Mouse (Mus musculus) hindbrain, embryonic 12.5 days (tissue): ENCODE data around the gene Ahcy. TPM values are rescaled to one million over a fixed set of nuclear protein-coding genes. Genes with fewer than 3 reads are reported as not detected.
"Not testable (repeated sequence)": the region's sequence is repeated elsewhere in the genome, so short reads cannot be mapped to it uniquely, and the experiment has no call there.

Source experiments
- ATAC-seq: fragments of 200-750 bp; cut with Nextera tagmentation; 2 replicates; pipeline ENCODE4 v1.8.0; 2017; ENCODE audit warnings: moderate TSS enrichment; ENCODE audit not compliant: low FRiP score
- H3K27ac ChIP-seq: fragments of 300-500 bp; sonication (generic); 2 replicates; pipeline ENCODE4 v1.5.1; 2016; ENCODE audit warnings: mild to moderate bottlenecking
- H3K27me3 ChIP-seq: fragments of 300-500 bp; sonication (generic); 2 replicates; pipeline ENCODE4 v1.6.1; 2016; ENCODE audit warnings: mild to moderate bottlenecking
- H3K36me3 ChIP-seq: fragments of 300-500 bp; sonication (generic); 2 replicates; pipeline ENCODE4 v1.6.1; 2016; ENCODE audit warnings: mild to moderate bottlenecking
- H3K4me1 ChIP-seq: fragments of 300-500 bp; sonication (generic); 2 replicates; pipeline ENCODE4 v1.6.1; 2016
- H3K4me2 ChIP-seq: fragments of 300-500 bp; sonication (generic); replicated peaks from 2 replicates; pipeline ENCODE4 v1.6.1; 2016; ENCODE audit warnings: mild to moderate bottlenecking
- H3K4me3 ChIP-seq: fragments of 300-500 bp; sonication (generic); 2 replicates; pipeline ENCODE4 v1.5.1; 2016; ENCODE audit warnings: mild to moderate bottlenecking
- H3K9ac ChIP-seq: fragments of 300-500 bp; sonication (generic); 2 replicates; pipeline ENCODE4 v1.6.1; 2016; ENCODE audit warnings: mild to moderate bottlenecking, moderate library complexity
- H3K9me3 ChIP-seq: fragments of 300-500 bp; sonication (generic); replicated peaks from 2 replicates; pipeline ENCODE4 v1.6.1; 2016; ENCODE audit warnings: mild to moderate bottlenecking
- WGBS: fragments of 180-500 bp; shearing (Covaris S2); methylation state at CpG from one replicate; pipeline ENCODE4 v1.1.7; 2016; 5-methylcytosine and 5-hydroxymethylcytosine counted together
- polyA plus RNA-seq: library from polyadenylated mRNA; unstranded; fragments of >200 nt; fragmentation: Nextera tagmentation; extraction: Ambion mirVana; gene quantifications from 2 replicates; pipeline ENCODE4 v1.2.1, GENCODE M21; 2016

Ahcy gene
- polyA plus RNA-seq, 1 experiment from 2014 or later = 48.8 TPM

GRCm38 (mm10) chr2:155046803-155047202 lies 27.5 kb downstream of the Ahcy start:
- no peak for ATAC-seq
- Histone ChIP-seq H3K9me3 (no peaks in the 10 kb centered on the region), H3K4me2 (no peak overlapping the region), H3K4me1 (peaks cover 5% of the 10 kb centered on the region), H3K4me3 (no peak overlapping the region), H3K27me3 (no peaks in the 10 kb centered on the region), H3K9ac (no peak overlapping the region), H3K27ac (no peak overlapping the region), H3K36me3 (no peaks in the 10 kb centered on the region)
- WGBS = 90% methylated on average over 2 of the region's 2 CpGs

GRCm38 (mm10) chr2:155045075-155045474 lies 29.2 kb downstream of the Ahcy start:
- Histone ChIP-seq H3K9ac (no peak overlapping the region), H3K4me1 (peaks cover 2% of the 10 kb centered on the region), H3K4me3 (no peak overlapping the region), H3K27ac (no peak overlapping the region), H3K4me2 (no peak overlapping the region), H3K9me3 (no peaks in the 10 kb centered on the region), H3K27me3 (no peaks in the 10 kb centered on the region), H3K36me3 (no peaks in the 10 kb centered on the region)
- no peak for ATAC-seq
- 68% methylated on average over 3 of the region's 3 CpGs for WGBS

- ATAC-seq = no peak
- Histone ChIP-seq H3K9me3 (no peaks in the 10 kb centered on the region), H3K27me3 (no peaks in the 10 kb centered on the region), H3K27ac (no peak overlapping the region), H3K9ac (no peak overlapping the region), H3K4me1 (no peaks in the 10 kb centered on the region), H3K4me2 (no peak overlapping the region), H3K4me3 (no peak overlapping the region), H3K36me3 (no peaks in the 10 kb centered on the region)
- 85% methylated on average over 3 of the region's 3 CpGs for WGBS
Observed at GRCm38 (mm10) chr2:155044542-155044941, 29.8 kb downstream of the Ahcy start.

GRCm38 (mm10) chr2:155039956-155040355 lies 34.3 kb downstream of the Ahcy start:
- Histone ChIP-seq H3K36me3 (no peaks in the 10 kb centered on the region), H3K27me3 (no peaks in the 10 kb centered on the region), H3K4me1 (no peaks in the 10 kb centered on the region), H3K4me2 (no peak overlapping the region), H3K27ac (no peak overlapping the region), H3K9me3 (no peaks in the 10 kb centered on the region), H3K9ac (no peak overlapping the region), H3K4me3 (no peak overlapping the region)
- no peak for ATAC-seq
- 75% methylated on average over 4 of the region's 4 CpGs for WGBS

GRCm38 (mm10) chr2:155032938-155033710 lies 41.2 kb downstream of the Ahcy start:
- Histone ChIP-seq H3K4me2 (no peak overlapping the region), H3K27me3 (no peaks in the 10 kb centered on the region), H3K9me3 (no peaks in the 10 kb centered on the region), H3K36me3 (no peaks in the 10 kb centered on the region), H3K27ac (no peak overlapping the region), H3K9ac (no peak overlapping the region), H3K4me3 (no peak overlapping the region), H3K4me1 (no peaks in the 10 kb centered on the region)
- no peak for ATAC-seq
- 51% methylated on average over 19 of the region's 19 CpGs for WGBS

- Histone ChIP-seq H3K4me3 (no peak overlapping the region), H3K36me3 (no peaks in the 10 kb centered on the region), H3K9me3 (no peaks in the 10 kb centered on the region), H3K27me3 (no peaks in the 10 kb centered on the region), H3K9ac (no peak overlapping the region), H3K4me1 (no peaks in the 10 kb centered on the region), H3K4me2 (no peak overlapping the region), H3K27ac (no peak overlapping the region)
- no peak for ATAC-seq
- WGBS = 74% methylated on average over 7 of the region's 7 CpGs
Observed at GRCm38 (mm10) chr2:155030831-155031230, 43.5 kb downstream of the Ahcy start.

GRCm38 (mm10) chr2:155020247-155020826 lies 54.0 kb downstream of the Ahcy start:
- not testable (repeated sequence) for H3K9ac ChIP-seq, ATAC-seq, H3K27ac ChIP-seq, H3K4me1 ChIP-seq, H3K4me3 ChIP-seq, H3K27me3 ChIP-seq, H3K9me3 ChIP-seq, H3K36me3 ChIP-seq
- peak overlapping the region; percentile 83 for H3K4me2 ChIP-seq
- 18% methylated on average over 20 of the region's 20 CpGs for WGBS

- Histone ChIP-seq H3K4me2 (peak overlapping the region; percentile 83), H3K4me3 (peak overlapping the region; percentile 40), H3K36me3 (no peaks in the 10 kb centered on the region), H3K27ac (peak overlapping the region; percentile 83), H3K27me3 (0 out of 2 replicates have a peak, but pooled peaks cover 5% of the 10 kb centered on the region), H3K9ac (peak overlapping the region; percentile 63), H3K9me3 (no peaks in the 10 kb centered on the region), H3K4me1 (peaks cover 3% of the 10 kb centered on the region; the same call in 1 of the 2 replicates)
- under 1% methylated on average over 22 of the region's 22 CpGs for WGBS
- peak; percentile 91 for ATAC-seq
Observed at GRCm38 (mm10) chr2:155019673-155020072, 54.6 kb downstream of the Ahcy start.

GRCm38 (mm10) chr2:155018762-155019641 lies 55.3 kb downstream of the Ahcy start:
- Histone ChIP-seq H3K4me3 (peak overlapping the region; percentile 40), H3K9ac (peak overlapping the region; percentile 63), H3K36me3 (no peaks in the 10 kb centered on the region), H3K4me1 (peaks cover 3% of the 10 kb centered on the region; the same call in 1 of the 2 replicates), H3K4me2 (peak overlapping the region; percentile 83), H3K27me3 (0 out of 2 replicates have a peak, but pooled peaks cover 5% of the 10 kb centered on the region), H3K9me3 (no peaks in the 10 kb centered on the region), H3K27ac (peak overlapping the region; percentile 83)
- peak; percentile 93 for ATAC-seq
- under 1% methylated on average over 38 of the region's 38 CpGs for WGBS

- H3K27ac ChIP-seq = peak within 1 kb of the TSS; percentile 83
- H3K4me3 ChIP-seq = peak within 1 kb of the TSS; percentile 40
- 2% methylated on average over 24 of the region's 26 CpGs for WGBS
- not testable (repeated sequence) for H3K36me3 ChIP-seq, H3K4me1 ChIP-seq, H3K27me3 ChIP-seq, H3K9me3 ChIP-seq
- H3K9ac ChIP-seq = peak within 1 kb of the TSS; percentile 63
- 0 out of 2 replicates have a peak, but pooled peaks have one; percentile 18 for ATAC-seq
- H3K4me2 ChIP-seq = peak within 1 kb of the TSS; percentile 83
Observed at GRCm38 (mm10) chr2:155018251-155018755, 56.0 kb downstream of the Ahcy start, which contains the start of gene Gm14226. Gm14226 (plus strand) TSS chr2:155018266.

- H3K9ac ChIP-seq, H3K4me2 ChIP-seq, H3K9me3 ChIP-seq, H3K36me3 ChIP-seq, H3K4me1 ChIP-seq, H3K4me3 ChIP-seq, ATAC-seq, H3K27me3 ChIP-seq, H3K27ac ChIP-seq: not testable (repeated sequence)
- WGBS = 20% methylated on average over 8 of the region's 9 CpGs
Observed at GRCm38 (mm10) chr2:155016751-155017150, 57.5 kb downstream of the Ahcy start.

- no peaks in the 10 kb centered on the region for H3K9me3 ChIP-seq
- H3K27ac ChIP-seq = no peak overlapping the region
- H3K9ac ChIP-seq = no peak overlapping the region
- WGBS = 83% methylated on average over 6 of the region's 6 CpGs
- no peak for ATAC-seq
- H3K27me3 ChIP-seq = no peaks in the 10 kb centered on the region
- no peak overlapping the region for H3K4me3 ChIP-seq
- no peaks in the 10 kb centered on the region for H3K36me3 ChIP-seq
- H3K4me1 ChIP-seq = no peaks in the 10 kb centered on the region
- no peak overlapping the region for H3K4me2 ChIP-seq
Observed at GRCm38 (mm10) chr2:155012991-155013390, 61.3 kb downstream of the Ahcy start.
